Mouse (Mus musculus) liver, postnatal 0 days (tissue): ENCODE results near the gene 0610037L13Rik.

ENCODE experiments used
- CTCF ChIP-seq: sonication (generic); IDR thresholded peaks from 2 replicates; pipeline ENCODE4 v1.5.1; 2016; ENCODE audit warnings: antibody characterized with exemption, low read depth
- EP300 ChIP-seq: IDR thresholded peaks from 2 replicates; pipeline ENCODE4 v1.6.1; 2016; ENCODE audit warnings: antibody characterized with exemption, low read depth, mild to moderate bottlenecking

GRCm38 (mm10) chr4:107921152-107921695, 31.6 kb downstream of the 0610037L13Rik start:
- TF ChIP-seq CTCF: no peak
- no peak for TF ChIP-seq EP300
